Mouse (Mus musculus) adrenal gland, postnatal 4 days (tissue): ENCODE data around the gene Wdr54. TPM values are rescaled to one million over a fixed set of nuclear protein-coding genes. Genes with fewer than 3 reads are reported as not detected.
"Not testable (repeated sequence)": the region's sequence is repeated elsewhere in the genome, so short reads cannot be mapped to it uniquely, and the experiment has no call there.

Experiments used
- DNase-seq, 2 experiments: peaks; one replicate each; pipeline ENCODE4 v3.0.0; 2021 to 2022; ENCODE audit warnings: low spot score in 2 of 2, mixed read lengths in 2 of 2
- total RNA-seq, 2 experiments: library from RNA; stranded (reverse); gene quantifications; 2 replicates each; pipeline ENCODE4 v1.2.3; 2021

The Wdr54 gene
- total RNA-seq, 2 experiments from 2014 or later: 3.5 to 3.6 TPM

- DNase-seq: no peak
These were observed 5.2 kb upstream of the Wdr54 start for GRCm38 (mm10) chr6:83161442-83161841.

- DNase-seq: not testable (repeated sequence)
These were observed 3.3 kb upstream of the Wdr54 start for GRCm38 (mm10) chr6:83159456-83159855.

DNA sequence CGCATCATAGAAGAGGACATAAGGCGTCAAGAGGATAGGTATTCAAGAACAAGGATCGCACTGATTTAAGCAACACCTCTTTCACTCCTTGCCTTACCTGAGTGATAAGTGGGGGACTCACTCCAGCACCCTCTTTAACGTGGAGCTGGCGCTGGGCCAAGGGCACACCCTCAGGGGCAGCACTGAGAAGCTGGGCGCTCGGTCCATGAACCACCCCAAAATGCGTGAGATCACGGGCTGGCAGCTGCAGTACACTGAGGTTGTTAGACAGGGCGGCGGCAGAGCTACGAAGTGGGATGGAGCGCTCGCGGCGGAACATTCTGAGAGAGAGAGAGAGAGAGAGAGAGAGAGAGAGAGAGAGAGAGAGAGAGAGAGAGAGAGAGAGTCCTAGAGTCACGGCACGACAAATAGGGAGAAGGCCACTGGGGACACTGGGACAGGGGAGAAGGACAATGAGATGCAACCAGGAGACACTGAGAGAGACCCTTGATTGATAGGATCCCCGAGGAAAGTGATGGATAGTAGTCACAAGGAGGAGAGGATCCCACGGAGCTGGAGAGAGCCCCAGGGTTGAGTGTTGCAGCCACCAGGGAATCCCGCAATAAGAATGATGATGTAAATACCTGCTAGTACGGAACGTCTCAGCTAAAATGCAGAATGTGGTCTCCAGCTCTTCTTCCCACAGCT, 502 bp downstream of the Wdr54 start:
- DNase-seq: no peak

DNA sequence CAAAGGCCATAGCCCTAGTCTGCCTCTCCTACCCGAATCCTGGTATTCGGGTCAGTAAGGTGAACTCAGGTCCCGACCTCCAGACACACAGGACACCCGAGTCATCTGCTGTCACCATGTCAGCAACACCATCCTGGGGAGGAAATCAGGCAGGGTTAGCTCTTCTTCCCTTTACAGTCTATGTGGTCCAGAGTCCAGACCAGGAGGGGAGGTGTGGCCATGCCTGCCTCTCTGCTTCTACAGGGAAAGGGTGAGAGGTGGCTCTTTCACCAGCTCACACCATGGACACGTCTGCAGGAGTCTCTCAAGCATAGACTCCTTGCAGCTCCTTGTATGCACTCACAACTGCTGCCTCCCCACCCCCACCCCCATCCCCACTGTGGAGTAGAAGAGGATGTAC, 2.7 kb downstream of the Wdr54 start:
- DNase-seq: no peak

DNA sequence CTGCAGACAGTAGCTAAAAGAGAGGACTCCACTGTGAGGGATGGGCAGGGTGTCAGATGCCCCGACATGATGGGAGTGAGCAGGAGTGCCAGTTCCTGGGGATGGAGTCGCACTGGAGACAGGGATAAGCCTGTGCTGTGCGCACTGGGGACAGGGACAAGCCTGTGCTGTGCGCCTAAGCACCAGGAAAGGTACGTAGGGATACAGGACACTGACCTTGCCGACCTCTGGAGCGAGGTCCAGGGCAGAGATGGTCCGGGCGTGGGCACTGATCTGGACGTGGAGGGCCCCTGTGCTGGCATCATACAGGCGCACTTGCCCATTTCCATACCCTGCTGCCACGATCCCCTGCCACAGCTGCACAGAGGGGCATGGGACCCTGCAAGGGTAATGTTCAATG, 3.2 kb downstream of the Wdr54 start:
- no peak for DNase-seq

DNA sequence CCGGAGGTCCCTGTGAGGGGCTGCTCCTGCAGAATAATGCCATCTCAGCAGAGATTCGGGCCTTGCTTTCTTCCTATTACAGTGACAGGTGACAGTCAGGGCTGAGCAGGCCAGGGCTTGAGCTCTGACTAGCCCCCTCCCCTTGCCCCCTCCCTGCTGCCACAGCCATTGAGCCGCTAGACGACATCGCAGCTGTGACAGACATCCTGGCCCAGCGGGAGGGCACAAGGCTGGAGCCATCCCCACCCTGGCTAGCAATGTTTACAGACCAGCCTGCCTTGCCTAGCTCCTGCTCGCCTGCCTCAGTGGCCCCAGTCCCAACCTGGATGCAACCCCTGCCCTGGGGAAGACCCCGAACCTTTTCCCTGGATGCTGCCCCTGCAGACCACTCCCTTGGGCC, 4.5 kb downstream of the Wdr54 start:
- no peak for DNase-seq

DNA sequence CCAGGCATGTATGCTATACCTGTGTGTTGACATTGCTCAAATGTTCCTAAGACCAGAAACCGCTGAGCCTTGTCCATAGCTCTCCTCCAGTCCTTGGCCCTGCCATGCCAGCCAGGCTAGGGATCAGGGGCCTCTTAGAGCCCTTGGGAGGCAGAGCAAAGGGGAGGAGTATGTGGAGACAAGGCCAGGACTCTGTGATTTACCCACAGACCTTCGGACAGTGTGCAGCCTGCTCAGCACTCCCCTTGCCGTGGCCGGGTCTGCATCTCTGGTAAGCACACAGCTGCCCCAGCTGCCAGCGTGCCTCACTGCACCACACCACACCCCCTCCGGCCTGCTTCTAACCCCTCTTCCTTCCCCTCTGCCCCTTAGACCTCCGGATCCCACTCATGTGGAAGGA, 8.9 kb downstream of the Wdr54 start:
- no peak for DNase-seq

GRCm38 (mm10) chr6:83145805-83146204, 10.4 kb downstream of the Wdr54 start:
- DNase-seq: no peak

DNA sequence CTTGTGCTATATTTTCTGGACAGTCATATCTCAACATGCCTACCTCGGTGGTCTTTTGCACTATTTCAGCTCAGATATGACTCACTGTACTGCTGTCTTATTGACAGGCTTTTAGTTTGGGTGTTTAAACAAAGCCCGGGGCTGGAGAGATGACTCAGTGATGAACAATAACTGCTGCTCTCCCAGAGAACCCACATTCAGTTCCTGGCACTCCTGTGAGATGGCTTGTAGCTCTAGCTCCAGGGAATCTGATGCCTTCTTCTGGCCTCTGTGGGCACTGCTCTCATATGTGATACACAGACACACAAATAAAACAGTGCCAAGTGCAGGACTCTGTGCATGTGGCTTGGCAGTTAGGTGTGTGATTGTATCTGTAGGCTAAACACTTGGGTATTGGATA, 11.0 kb downstream of the Wdr54 start:
- DNase-seq: no peak

DNA sequence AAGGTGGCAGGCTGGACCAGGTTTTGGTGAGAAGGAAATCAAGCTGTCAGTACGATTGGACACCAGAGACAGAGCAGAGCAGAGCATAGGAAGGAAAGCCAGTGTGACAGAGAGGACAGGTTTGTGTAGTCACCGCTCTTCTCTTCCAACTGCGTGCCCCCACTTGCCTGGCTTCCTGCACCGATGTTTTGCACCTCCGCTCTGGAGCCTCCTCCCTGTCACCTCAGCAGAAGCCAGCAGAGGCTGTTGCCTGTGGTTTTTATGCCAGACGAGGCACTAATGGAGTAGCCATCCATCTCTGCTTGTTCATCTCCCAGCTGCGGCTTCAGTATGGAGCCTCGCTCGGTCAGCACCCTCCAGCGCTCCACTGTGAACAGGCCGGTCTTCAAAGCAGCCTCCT, 13.3 kb downstream of the Wdr54 start:
- DNase-seq: no peak

- no peak for DNase-seq
These were observed 13.9 kb downstream of the Wdr54 start for GRCm38 (mm10) chr6:83142211-83142731.

DNA sequence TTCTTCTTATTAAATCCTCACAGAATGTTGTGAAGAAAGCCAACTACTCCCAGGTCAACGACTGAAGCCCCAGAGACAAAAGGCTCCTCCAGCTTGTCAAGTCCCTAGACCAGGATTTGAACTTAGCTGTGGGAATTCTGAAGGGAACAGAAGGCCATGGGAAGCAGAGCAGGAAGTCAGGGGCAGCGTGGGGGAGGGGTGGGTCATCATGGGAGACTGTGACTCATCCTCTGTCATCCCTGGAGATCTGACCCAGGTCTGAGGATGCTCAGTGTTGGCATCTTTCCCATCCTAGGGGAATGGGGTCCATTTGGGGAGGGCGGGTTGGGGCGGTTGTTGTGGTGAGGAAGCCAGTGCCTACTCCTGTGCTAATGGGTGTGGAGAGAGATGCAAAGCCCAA, 14.6 kb downstream of the Wdr54 start:
- DNase-seq: no peak

GRCm38 (mm10) chr6:83140044-83140443, 16.2 kb downstream of the Wdr54 start:
- no peak for DNase-seq

DNA sequence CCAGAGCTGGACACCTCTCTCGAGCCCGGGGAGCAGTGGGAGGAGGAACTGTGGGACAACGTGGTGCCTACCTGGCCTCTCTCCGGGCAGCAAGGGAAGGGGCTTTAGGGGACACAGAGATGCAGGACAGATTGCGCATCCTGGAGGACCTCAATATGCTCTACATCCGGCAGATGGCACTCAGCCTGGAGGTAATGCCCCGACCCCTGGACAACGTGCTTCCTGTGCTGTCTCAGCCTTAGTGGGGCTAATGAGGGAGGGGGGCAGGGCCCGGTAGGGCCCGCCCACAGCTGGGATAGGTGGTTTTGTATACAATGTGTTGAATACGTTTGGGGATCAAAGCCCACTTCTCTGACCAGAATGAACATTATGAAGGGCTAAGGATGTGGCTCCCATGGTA, 18.1 kb downstream of the Wdr54 start:
- no peak for DNase-seq

- peak; percentile 71 to 83 for DNase-seq
These were observed 18.6 kb downstream of the Wdr54 start for GRCm38 (mm10) chr6:83137576-83137950.

- peak in 1 of 2 experiments; percentile 60 for DNase-seq
These were observed 19.2 kb downstream of the Wdr54 start for GRCm38 (mm10) chr6:83136881-83137575.

DNA sequence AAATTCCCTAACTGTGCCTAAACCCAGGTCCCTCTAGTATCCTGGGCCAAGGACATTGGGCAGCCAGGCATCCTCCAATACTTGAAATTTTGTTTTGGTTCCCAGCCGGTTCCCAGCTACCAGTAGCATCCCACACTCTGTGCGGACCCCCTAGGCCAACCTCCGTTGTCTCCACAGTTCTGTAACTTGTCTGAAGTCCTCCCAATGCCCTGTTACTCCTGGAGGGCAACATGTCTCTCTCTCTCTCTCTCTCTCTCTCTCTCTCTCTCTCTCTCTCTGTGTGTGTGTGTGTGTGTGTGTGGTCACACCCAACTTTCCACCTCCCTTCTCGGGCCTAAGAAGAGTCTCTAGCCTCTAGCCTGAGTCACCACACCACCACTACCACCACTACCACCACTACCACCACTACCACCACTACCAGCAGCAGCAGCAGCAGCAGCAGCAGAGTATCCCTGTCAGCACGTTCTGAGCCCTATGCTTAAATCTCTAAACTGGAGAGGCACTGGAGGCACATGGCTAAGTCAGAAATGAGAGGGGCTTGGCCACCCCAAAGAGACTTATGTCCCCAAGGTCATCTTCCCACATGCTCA, 19.8 kb downstream of the Wdr54 start:
- no peak for DNase-seq

GRCm38 (mm10) chr6:83135571-83136161, 20.5 kb downstream of the Wdr54 start:
- DNase-seq: no peak

- no peak for DNase-seq
These were observed 21.2 kb downstream of the Wdr54 start, which contains the start of gene Rtkn for GRCm38 (mm10) chr6:83134951-83135513. Gene Rtkn, plus strand, starts transcription at chr6:83135463.

DNA sequence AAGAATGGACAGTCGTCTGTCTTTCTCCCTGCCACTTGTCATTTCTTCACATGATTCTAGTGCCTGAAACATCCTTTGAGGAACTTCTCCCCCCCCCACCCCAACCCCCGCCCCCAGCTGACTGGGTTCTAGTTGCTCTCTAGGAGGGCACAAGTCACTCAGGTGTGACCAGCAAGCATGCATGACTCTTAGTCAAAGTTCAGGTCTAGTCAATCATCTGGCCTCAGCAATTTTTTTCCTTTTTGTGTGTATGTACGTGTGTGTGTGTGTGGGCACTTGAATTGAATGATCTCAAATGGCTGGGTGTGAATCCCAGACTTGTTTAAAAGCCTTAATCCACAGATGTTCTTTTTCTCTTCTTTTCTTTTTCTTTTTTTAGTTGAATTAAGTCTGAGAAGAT, 22.0 kb downstream of the Wdr54 start:
- DNase-seq: no peak

GRCm38 (mm10) chr6:83132176-83132919, 23.8 kb downstream of the Wdr54 start:
- DNase-seq: no peak
